Mouse (Mus musculus) gastrocnemius, postnatal 36 days (tissue): ENCODE measurements at regions not wholly inside any gene's neighbourhood (a gene's known extent, or its start where the extent isn't known, plus 50 kb on each side); places are given as distances from the start of the nearest gene placed in this dataset.

Experiments
- DNase-seq, 2 experiments: peaks; one replicate each; pipeline ENCODE4 v3.0.0; 2022
- intact Hi-C: fragments of 180-260 bp; cut with DNase I; formaldehyde crosslinking; loops from one replicate; pipeline ENCODE4 v1.15.1; 2025

DNA sequence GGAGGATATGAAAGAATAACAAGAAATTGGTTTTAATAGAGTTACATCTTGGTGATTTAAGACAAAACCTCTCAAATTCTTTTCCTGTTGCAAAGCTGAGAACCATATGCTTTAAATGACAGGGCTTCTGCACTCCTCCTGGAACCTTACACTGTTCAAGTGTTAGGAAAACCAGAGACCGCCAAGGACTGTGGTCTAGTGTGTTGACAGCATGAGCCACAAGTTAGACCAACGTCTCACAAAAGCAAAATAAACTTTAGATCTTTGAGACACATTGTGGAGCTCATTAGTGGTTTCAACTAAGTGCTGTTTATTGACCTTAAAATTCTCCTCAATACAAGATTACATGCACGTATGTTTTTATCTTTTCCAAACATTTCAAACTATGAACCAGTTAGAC lies 402.9 kb upstream of the Kif18a start:
- DNase-seq, result no peak
- intact Hi-C loops, result loop anchor here (5.0 kb wide), 1 partner anchor 815 kb away; no protein-coding TSS in a partner anchor

DNA sequence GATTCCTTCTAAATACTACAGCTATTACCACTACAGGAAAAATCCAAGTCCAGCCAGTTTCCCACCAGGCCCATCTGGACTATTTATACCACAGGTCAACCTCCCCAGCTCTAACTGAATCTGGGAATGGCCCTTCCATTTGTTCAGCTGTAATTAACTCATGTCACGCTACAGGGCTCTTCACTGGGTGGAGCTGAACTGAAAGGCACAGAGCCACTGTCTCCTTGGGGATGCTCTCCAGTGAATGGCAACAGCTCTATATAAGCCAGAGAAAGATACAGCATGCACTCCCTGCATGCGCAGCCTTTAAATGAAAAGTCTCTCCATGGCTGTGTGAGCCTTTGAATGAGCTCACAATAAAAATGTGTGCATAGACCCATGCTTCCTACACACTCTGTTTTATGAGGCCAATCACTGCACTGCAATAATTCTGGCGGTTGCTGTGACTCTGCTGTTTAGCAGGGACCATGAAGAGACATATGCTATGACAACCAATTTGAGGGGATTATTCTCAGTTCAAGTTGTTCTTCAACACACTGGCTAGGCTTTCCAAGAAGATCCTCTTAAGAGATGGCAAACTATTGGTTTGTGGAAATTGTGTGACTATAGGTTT lies 376.3 kb upstream of the Kif18a start:
- intact Hi-C loops, result no loop called here
- DNase-seq, result no peak

DNA sequence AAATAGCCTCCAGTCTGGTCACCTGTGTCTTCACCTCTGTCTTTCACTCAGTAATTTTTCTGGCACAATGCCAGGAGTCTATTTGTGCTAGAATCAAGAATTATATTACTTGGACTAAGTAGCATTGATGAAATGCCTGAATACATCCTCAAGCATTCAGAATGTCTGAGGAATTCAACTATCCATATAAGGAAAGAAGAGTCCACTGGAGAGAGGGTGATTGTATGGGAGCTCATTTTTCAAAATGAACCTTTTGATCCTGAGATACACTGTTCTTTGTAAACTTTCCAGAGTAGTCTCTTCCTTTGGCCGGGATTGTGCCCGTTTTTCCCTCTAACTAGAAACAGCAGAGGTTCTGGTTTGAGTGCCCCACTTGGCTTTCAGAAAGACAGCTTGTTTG lies 367.0 kb upstream of the Kif18a start:
- DNase-seq, result no peak
- intact Hi-C loops, result no loop called here

DNA sequence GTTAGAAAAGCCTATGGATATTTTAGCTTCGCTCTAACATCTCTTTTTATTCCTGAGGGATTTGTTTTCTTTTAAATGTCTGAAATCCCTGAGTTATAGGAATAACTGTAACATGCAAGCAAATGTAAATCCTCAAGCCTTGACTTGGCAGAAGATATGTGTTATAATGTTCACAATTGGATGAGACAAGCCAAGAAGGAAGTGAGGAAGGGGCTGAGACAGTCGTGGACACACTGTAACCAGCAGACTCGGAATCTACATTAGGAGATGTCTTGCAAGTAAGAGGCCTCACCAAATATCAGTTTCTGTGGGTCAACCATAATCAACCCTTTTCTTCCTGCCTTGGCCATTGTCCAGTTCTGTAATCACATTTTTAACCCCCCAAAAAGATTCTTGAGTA lies 366.6 kb upstream of the Kif18a start:
- intact Hi-C loops, result no loop called here
- no peak for DNase-seq

DNA sequence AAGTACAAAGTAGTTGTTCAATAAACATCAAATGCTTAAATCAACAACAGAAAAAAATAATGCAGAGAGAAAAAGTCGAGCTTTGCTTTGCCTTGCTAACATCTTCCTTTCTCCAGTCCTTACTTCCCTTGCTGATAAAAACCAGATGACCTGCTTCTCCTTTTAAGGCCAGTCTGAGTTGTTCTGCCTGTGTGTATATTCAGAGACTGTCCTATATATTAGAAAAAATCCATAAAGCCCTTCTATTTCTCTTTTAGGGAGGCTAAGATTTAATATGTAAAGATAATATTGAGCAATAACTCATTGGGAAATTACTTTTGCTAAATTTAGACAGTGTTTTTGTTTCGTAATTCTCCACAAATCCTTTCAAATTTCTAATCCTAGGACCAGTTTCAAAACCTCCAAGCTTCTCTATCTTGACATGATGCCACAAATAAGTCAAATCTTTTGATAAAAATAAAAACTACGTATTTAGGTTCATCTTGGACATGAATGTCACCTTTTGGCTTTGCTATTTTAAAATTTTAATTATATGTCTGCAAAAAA lies 361.0 kb upstream of the Kif18a start:
- intact Hi-C loops, result no loop called here
- no peak for DNase-seq

DNA sequence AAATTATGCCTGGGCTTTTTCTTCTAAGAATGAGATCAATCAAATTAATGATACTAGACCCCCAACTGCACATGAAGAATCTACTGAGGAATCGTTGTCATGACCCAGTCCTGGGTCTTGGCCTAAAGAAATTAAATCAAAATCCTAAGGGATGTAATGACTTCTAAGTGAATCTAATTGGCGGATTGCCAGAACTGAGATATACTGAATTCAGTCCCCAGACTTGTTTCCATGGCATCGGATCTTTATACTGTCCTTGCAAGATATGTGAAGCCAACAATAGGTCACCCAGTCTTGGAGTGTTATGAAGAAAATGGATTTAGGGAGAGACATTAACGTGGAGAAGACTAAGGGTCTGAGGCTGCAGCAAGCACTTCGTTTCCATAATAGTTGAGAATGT lies 360.4 kb upstream of the Kif18a start:
- intact Hi-C loops, result no loop called here
- DNase-seq, result no peak

DNA sequence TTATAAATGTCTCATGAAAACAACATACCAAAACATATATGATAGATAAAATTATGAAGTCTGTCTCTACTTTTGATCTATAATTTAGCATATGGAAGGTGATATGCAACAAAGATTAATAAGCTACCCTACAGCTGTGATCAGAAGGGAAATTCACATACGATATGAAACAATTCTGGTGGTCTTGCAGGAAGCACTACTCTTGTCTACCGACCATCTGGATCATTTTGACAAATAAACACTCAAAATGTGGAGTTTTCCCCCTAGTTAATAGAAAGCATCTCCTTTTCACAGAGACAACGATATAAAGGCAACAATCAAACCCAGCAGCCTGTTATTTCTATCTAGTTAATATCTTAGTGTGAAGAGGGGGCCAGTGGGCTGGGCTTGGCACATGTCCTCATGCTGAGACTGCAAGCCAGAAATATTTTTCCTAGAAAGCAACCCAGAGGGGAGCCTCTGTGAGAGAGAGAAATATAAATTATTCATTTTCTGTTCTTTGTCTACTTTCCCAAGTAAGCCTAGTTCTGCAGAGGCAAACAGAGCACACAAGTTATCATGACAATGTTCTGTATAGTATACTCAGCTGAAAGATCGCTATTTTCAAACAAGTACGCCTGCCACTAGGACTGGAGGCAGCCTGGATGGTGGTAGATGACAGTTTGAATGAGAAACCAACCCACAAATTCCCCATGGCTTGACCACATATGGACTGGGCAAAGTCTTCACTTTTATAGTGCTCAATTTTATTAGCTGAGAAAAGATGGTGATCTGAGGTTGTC lies 344.4 kb upstream of the Kif18a start:
- intact Hi-C loops, result no loop called here
- DNase-seq, result no peak

DNA sequence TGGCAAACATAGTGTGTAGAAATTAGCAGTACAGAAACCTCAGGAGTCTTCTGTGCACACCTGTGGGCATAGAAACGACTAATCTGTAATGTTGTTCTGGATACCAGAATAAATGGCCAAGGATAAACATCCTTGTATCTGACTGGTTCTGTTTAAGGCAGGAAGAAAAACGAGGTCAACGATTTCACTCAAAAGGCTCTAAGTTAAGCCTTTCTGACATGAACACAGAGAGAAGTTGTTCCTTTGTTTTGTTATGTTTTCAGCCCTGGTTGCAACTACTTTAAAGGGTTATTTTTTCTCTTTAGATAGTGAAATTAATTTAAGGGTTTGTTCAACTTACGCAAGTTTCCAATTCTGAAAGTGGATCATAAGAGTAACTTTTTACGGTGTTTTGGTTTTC lies 299.6 kb upstream of the Kif18a start:
- intact Hi-C loops, result no loop called here
- no peak for DNase-seq

DNA sequence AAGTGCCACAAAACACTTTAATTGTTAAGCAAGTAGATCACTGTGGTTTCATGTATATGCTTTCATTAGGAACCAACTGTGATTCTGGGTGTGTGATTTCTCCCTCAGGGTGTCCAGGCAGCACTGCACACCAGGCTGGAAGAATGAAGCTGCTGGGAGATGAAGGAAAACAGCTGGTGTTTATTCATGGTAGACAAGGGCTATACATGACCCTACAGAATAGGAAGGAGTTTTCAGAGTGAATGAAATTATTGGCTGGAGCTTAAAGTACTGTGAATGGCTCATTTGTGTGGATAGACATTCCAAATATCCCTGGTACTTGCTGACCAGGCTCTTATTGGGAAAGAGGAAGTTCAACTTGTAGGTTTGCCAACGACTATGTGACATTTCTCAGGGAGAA lies 264.3 kb upstream of the Kif18a start:
- no peak for DNase-seq
- intact Hi-C loops, result no loop called here

DNA sequence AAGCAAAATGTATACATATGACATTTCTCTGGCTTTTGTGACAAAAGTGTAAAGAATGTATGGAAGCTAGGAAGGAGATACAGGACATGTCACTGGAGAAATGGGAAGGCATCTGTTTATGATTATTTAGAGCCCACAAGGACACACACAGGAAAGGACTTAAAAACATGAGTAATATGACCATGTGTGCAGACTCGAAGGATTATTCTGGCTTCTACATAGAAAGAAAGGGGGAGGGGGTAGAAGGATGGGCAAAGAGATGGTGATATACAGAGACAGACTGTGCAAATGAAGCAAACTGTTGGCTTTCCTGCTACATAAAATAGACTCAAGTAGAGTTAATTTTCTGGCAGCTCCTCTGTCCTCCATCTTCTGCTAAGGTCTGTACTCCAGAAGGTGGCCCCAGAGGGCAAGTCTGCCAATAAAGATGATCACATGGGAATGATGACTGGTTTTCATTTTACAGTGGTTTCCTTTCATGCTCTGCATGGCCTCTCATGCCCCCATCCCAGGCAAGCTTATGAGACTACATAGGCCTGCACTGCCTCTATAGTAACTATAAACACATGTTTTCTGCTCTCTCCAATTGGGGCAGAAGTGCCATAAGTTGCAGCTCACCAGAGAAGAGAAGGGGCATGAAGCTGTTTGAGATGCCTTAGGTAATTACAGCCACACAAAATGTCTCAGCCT lies 263.4 kb upstream of the Kif18a start:
- intact Hi-C loops, result no loop called here
- DNase-seq, result no peak

DNA sequence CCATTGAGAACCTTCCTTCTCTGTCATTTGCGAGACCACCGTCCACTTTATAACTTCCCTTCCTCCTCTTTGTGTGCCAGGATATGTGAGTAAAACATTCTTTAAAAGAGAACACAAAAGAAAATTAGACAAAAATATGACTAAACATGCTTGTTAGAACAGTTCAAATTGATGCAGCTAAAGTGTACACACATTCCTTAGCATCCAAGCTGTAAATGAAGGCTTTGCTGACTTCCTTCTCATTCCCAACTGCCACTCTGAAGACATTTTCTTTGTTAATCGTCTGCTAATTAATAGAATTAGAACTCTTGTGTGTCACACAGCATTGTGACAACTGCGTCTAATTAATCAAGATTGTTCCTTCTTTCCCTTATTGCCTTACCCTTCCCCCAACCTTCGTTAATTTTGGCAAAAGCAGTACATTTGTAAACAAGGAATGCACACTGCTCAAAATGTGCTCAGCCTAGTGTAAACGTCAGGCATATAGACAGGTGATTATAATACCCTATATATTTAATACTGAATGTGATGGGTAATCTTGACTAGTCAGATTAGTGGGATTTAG lies 242.3 kb upstream of the Kif18a start:
- DNase-seq, result no peak
- intact Hi-C loops, result no loop called here
